Mouse (Mus musculus): ENCODE measurements around the gene Supt5.
A peak's percentile ranks its signal among the peaks of the same experiment; 100 is the strongest.

Gene Supt5

DNA sequence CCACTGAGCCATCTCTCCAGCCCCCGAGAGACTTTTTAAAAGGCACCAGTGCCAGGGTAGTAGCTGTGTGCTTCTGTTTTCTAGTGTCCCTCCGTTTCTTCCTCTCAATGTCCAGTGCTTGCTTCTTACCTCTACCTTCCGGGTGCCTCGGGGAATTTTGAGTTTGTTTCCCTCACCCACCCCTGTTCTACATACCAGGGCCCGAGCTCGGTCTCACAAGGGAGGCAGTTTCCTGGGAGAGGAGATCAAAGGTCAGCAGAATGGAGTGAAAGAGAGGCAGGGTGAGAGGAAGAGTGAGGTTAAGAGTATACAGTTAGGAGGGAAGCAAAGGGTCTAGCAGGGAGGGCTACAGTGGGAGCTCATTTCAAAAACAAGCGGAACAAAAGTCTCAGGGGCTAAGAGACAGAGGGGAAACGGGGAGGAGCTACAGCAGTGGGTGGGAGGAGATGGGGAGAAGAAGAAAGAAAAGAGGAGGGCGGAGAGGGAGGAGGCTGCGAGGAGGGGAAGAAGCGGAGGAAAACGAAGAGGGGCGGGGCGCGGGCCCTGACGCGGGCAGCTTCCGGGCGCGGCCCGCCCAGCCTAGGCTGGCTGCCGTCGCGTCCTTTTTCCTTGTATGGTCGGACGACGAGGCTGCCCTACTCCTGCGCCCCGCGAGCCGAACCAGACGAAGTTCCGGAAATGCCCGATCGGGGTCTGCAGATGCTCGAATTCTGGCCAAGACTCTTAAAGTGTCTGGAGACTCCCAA, 36.8 kb upstream of the Supt5 start:
- peak; percentile 86 for DNase-seq (ENCODE audit: low read depth)

DNA sequence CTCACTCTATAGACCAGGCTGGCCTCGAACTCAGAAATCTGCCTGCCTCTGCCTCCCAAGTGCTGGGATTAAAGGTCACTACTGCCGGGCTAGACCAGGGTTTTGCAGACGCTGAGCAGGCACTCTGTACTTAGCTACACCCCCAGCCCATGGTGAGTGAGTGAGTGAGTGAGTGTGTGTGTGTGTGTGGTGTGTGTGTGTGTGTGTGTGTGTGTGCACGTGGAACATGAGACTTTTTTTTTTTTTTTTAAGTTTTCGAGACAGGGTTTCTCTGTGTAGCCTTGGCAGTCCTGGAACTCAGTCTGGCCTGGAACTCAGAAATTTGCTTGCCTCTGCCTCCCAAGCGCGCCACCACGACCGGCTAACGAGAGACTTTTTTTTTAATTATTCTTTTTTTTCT, 36.1 kb upstream of the Supt5 start:
- no peak for DNase-seq (ENCODE audit: low read depth)

DNA sequence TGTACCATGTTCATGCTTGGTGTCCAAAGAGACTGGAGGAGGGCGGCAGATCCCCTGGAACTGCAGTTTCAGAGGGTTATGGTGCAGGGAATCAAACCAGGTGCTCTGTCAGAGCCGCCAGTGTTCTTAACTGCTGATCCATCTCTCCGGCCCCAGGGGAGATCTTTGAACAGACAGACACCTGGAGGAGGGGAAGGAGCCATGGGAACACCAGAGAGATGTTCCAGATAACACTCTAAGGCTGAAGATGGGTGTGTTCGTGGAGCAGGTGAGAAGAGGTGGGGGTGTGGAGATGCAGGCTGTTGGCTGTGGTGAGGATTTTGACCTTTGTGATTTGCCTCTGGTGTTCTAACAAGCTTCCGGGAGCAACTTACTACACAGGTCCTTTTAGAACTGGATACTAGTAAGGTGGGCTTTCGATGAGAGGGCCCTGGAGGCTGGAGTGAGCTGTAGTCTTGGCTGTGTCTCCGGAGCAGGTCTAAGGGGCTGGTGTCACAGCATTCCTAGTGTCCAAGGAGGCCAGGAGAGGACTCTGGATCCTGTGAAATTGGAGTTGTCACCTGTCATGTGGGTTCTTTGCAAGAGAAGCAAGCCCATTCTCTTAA, 35.4 kb upstream of the Supt5 start:
- DNase-seq (ENCODE audit: low read depth), result no peak

DNA sequence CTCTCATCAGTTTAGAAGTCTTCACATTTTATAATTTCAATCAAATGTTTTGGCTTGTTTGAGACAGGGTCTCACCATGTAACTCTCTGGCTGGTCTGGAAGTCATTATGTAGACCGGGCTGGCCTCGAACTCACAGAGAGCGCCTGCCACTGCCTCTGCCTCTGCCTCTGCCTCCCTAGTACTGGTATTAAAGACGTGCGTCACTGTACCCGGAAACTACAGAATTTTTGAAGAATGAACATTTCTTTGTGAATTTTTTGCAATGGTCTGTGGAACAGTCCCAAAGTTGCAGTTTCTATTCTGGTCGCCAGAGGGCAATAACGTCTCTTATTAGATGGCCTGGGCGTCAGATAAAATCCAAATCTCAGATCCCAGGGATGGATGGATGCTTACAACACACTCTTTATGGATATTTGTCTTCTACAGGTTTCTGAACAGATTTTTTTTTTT, 34.6 kb upstream of the Supt5 start:
- peak; percentile 92 for DNase-seq (ENCODE audit: low read depth)

- DNase-seq (ENCODE audit: low read depth), result peak; percentile 98
Observed at GRCm38 (mm10) chr7:28372251-28373108, 33.9 kb upstream of the Supt5 start, which contains the start of gene Plekhg2. Gene Plekhg2, minus strand, starts transcription at chr7:28372599.

GRCm38 (mm10) chr7:28371514-28371989, 33.0 kb upstream of the Supt5 start:
- no peak for DNase-seq (ENCODE audit: low read depth)

DNA sequence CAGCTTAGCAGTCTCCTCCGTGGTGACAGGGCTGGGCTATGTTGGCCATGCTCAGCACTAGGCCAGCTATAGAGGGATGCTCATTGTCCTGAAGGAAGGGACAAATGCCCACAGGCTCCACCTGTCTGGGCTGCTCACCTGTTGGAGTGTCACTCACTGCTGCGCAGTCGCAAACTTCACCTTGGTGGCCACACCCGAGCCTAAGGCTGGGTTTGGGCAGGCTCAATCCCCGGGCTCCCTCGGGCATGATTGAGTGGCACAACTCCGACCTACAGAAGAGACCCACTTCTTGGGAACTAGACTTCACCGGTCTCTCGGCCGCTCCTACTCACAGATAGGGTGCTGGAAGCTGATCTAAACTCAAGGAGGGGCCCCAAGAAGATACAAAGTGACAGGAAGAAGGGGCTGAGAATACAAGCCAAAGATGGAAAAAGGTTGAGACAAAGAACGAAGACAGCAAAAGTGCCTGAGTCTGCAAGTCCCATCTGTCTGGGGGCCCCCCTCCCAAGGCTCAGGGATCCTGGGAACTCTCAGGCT, 32.5 kb upstream of the Supt5 start:
- DNase-seq (ENCODE audit: low read depth), result no peak

DNA sequence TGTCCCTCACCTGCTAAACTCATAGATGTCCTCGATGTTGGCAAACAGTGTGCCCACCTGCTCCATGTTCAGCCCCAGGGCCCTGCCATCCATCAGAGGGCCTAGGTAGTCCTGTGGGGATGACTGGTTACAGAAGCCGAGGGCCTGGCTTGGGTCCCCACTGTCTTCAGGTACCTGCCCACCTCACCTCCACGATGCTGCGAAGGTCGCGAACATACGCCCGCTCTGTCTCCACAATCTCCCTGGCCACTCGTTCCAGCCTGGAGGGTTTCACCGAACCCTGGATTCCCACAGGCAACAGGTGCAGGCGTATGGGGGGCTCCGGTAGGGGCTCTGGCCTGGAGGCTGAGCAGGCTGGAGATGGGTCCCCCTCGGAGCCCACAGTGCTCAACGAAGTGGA, 31.5 kb upstream of the Supt5 start:
- DNase-seq (ENCODE audit: low read depth), result no peak

DNA sequence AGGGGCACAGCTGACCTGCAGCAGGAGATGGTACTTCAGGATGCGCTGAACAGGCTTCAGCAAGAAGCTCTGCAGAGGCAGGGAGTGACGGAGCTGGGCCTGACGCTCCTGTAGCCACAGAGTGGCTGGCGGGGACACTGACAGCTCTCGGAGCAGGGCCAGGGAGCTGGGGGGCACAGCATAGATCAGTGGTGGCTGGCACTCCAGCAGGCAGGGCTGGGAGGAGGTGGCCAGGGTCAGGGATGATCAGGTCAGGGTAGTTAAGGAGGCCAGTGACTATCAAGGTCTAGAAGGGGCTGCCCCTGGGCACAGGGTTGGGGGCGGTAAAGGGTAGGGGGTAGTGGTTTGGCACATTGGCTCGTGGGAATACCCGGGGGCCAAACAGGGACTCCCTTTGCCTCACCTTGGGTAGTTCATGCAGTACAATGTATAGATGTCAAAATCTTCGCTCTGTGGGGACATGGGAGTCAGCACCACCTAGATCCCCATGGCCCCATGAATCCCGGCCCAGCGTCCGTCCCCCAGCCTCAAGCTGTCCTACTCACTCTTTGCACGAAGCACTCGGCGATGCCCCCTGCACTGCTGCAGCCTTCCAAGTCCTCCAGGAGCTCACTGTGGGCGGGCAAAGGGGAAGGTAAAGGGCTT, 29.9 kb upstream of the Supt5 start:
- DNase-seq (ENCODE audit: low read depth), result no peak

- DNase-seq (ENCODE audit: low read depth), result no peak
Observed at GRCm38 (mm10) chr7:28367663-28368275, 29.2 kb upstream of the Supt5 start.

- DNase-seq (ENCODE audit: low read depth), result no peak
Observed at GRCm38 (mm10) chr7:28362441-28363060, 24.0 kb upstream of the Supt5 start.

DNA sequence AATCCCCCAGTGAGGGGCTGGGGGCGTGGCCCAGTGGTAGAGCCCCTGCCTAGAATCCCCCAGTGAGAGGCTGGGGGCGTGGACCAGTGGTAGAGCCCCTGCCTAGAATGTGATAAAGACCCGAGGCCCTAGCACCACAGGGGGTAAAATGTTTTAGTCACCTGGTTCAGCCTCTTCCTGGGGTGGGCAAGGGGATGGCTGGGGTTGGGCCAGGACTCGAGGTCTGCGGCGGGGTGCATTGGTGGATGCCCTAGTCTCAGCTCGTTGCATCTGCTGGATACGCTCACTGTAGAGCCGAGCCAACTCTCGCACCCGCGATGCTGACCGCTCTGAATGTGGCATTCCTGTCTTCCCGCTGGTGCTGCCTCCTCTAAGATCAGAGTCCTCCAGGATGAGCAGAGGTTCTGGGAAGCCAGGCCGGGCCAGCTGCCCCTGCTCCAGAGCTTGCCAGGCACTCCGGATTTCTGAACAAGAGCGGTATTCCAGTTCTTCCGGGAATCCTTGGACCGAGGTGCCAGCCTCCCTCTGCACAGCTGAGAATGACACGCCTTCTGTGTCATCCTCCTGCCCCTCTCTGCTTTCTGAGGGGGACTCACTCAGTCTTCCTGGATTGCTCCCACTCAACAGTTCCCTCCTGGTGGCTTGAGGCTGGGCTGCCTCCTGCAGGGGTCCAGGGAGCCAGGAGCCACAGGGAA, 23.2 kb upstream of the Supt5 start:
- no peak for DNase-seq (ENCODE audit: low read depth)

DNA sequence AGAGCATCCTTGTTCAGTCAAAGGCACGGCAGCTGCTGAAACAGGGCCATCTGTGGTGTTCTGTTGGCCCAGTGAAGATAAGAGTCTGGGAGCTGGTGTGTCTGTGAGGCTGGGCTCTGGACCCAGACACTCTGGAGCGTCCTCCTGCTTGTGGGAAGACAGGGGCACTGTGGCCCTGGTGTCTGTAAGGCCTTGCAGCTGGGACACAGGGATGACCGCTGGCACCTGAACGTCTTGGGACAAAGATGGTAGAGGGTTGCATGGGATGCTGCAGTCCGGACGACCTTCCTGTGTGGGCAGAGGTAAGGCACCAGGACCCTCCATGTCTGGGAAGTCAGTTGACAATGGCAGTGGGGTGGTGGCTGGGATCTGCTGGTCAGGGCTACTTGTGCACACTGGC, 21.7 kb upstream of the Supt5 start:
- DNase-seq (ENCODE audit: low read depth), result no peak

GRCm38 (mm10) chr7:28359854-28360253, 21.3 kb upstream of the Supt5 start:
- DNase-seq (ENCODE audit: low read depth), result no peak

GRCm38 (mm10) chr7:28358431-28358830, 19.9 kb upstream of the Supt5 start:
- no peak for DNase-seq (ENCODE audit: low read depth)

DNA sequence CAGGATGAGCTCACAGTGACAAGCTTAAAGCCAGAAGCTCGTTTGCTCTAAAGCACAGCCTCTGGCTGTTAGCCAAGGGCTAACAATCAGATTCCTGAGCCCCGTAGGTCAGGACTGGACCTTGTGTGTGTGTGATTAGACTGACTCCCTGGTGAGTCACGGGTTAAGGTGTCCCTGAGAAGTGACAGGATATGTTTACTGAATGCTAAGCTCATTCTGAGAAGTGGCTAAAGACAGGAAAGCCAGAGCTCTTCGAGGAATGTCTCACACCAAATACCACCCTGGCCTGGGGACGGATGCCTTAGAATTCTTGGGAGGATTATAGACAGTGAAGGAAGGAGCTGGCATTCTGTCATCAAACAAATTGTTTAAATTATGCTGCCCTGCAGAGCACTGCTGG, 19.4 kb upstream of the Supt5 start:
- DNase-seq (ENCODE audit: low read depth), result no peak

- no peak for DNase-seq (ENCODE audit: low read depth)
Observed at GRCm38 (mm10) chr7:28356981-28357380, 18.4 kb upstream of the Supt5 start.

GRCm38 (mm10) chr7:28355221-28355620, 16.7 kb upstream of the Supt5 start:
- DNase-seq (ENCODE audit: low read depth), result no peak

DNA sequence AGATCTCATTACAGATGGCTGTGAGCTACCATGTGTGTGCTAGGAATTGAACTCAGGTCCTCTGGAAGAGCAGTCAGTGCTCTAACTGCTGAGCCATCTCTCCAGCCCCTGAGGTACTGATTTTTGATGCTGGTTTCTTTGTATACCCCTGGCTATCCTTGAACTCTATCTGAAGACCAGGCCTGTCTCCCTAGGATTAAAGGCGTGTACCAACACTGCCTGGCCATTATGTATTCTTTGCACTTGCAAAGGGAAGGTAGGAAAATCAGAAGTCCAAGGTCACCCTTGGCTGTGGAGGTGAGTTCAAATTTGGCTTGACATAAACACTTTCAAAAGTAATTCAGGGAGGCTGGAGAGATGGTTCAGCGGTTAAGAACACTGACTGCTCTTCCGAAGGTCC, 16.1 kb upstream of the Supt5 start:
- no peak for DNase-seq (ENCODE audit: low read depth)

- DNase-seq (ENCODE audit: low read depth), result no peak
Observed at GRCm38 (mm10) chr7:28354113-28354581, 15.6 kb upstream of the Supt5 start.
